Mouse (Mus musculus) spleen, postnatal 14 days (tissue): ENCODE results near the gene Kctd6.

ENCODE experiments used
- DNase-seq, 2 experiments: peaks; one replicate each; pipeline ENCODE4 v3.0.0; 2021 to 2022; ENCODE audit warnings: low spot score in 2 of 2

The Kctd6 gene

GRCm38 (mm10) chr14:8214299-8215207 lies 613 bp downstream of the Kctd6 start:
- DNase-seq = peak; percentile 47 to 61

GRCm38 (mm10) chr14:8215208-8215778 lies 1.4 kb downstream of the Kctd6 start:
- DNase-seq = no peak

GRCm38 (mm10) chr14:8216100-8216499 lies 2.2 kb downstream of the Kctd6 start:
- DNase-seq = no peak

GRCm38 (mm10) chr14:8218238-8218637 lies 4.3 kb downstream of the Kctd6 start:
- DNase-seq = no peak

- DNase-seq = no peak
These were observed 4.9 kb downstream of the Kctd6 start for GRCm38 (mm10) chr14:8218730-8219380.

GRCm38 (mm10) chr14:8219876-8220275 lies 5.9 kb downstream of the Kctd6 start:
- no peak for DNase-seq

- DNase-seq = peak in 1 of 2 experiments; percentile 32
These were observed 6.4 kb downstream of the Kctd6 start for GRCm38 (mm10) chr14:8220306-8220705.

- DNase-seq = no peak
These were observed 7.0 kb downstream of the Kctd6 start for GRCm38 (mm10) chr14:8220912-8221311.

- DNase-seq = no peak
These were observed 8.6 kb downstream of the Kctd6 start for GRCm38 (mm10) chr14:8222561-8222960.

GRCm38 (mm10) chr14:8223506-8224293 lies 9.8 kb downstream of the Kctd6 start:
- no peak for DNase-seq

GRCm38 (mm10) chr14:8224805-8225204 lies 10.9 kb downstream of the Kctd6 start:
- DNase-seq = no peak

GRCm38 (mm10) chr14:8229367-8230019 lies 15.6 kb downstream of the Kctd6 start:
- DNase-seq = no peak

- no peak for DNase-seq
These were observed 18.4 kb downstream of the Kctd6 start for GRCm38 (mm10) chr14:8232155-8232910.

GRCm38 (mm10) chr14:8233252-8233651 lies 19.3 kb downstream of the Kctd6 start:
- DNase-seq = no peak

GRCm38 (mm10) chr14:8241816-8242215 lies 27.9 kb downstream of the Kctd6 start:
- no peak for DNase-seq

- DNase-seq = no peak
These were observed 28.5 kb downstream of the Kctd6 start for GRCm38 (mm10) chr14:8242388-8242920.

- DNase-seq = no peak
These were observed 29.4 kb downstream of the Kctd6 start for GRCm38 (mm10) chr14:8243136-8243888.

- no peak for DNase-seq
These were observed 30.3 kb downstream of the Kctd6 start for GRCm38 (mm10) chr14:8244211-8244611.

GRCm38 (mm10) chr14:8246878-8247277 lies 32.9 kb downstream of the Kctd6 start:
- DNase-seq = no peak

GRCm38 (mm10) chr14:8249206-8249605 lies 35.3 kb downstream of the Kctd6 start:
- no peak for DNase-seq
